Mouse (Mus musculus): Measurements from ENCODE around the gene Lhfpl1. TPM values are rescaled to one million over a fixed set of nuclear protein-coding genes. Genes with fewer than 3 reads are reported as not detected.
"Not testable (repeated sequence)": the region's sequence is repeated elsewhere in the genome, so short reads cannot be mapped to it uniquely, and the experiment has no call there.

The Lhfpl1 gene
- 2.7 TPM in 2 replicates for polyA plus RNA-seq (2016; fragmentation: Nextera tagmentation; extraction: Ambion mirVana)

DNA sequence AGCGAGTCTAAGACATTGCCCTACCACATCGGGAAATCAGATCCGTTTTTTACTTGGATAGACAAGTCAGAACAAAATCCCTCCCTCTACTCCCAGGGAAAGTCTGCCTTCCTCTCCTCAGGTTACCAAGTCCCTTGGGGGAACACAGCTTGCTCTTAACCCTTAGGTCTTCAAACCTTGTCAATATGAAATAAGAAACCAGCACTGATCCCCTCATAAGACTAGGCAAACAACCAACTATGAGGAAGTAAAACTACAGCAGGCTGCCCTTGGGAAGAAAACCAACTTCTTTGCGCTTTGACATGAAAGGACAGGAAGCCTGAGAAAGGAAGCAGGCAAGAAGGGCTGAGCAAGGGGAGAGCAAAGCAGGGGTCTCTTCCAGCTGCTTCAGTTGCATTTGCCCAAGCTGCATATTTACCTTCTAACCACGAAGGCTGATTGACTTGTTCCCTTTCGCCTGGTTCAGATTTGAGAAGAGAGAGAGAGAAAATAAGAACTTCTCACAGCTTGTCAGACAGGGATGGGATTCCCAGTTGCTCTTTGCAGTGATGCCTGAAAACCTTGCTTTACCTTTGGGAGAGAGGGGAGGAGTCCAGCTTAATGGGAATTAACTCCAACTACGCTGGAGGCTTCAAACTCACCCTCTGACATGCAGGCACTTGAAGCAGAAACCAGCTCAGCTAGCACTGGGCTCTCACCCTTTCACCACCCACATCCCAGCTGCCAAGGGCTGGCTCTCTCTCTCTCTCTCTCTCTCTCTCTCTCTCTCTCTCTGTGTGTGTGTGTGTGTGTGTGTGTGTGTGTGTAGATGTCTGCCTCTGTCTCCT lies at the start of gene Lhfpl1:
Gene Lhfpl1, minus strand, starts transcription at position 713 of the 827 bp plus-strand sequence.
- no peak for DNase-seq (ENCODE audit: low spot score)
- WGBS, result 31% methylated on average over 7 of the region's 7 CpGs
- Histone ChIP-seq H3K4me1 (no peaks in the 10 kb centered on the region), H3K4me3 (peak within 1 kb of the TSS; percentile 38), H3K36me3 (no peaks in the 10 kb centered on the region), H3K27ac (peak within 1 kb of the TSS; percentile 22; the same call in 1 of the 2 replicates), H3K9me3 (no peaks in the 10 kb centered on the region), H3K27me3 (ENCODE audit: insufficient read depth, poor library complexity, severe bottlenecking) (no peaks in the 10 kb centered on the region)

GRCm38 (mm10) chrX:145371839-145372238 lies 22.9 kb upstream of the Lhfpl1 start:
- WGBS, result 51% methylated on average over 5 of the region's 5 CpGs
- Histone ChIP-seq H3K4me1 (no peaks in the 10 kb centered on the region), H3K36me3 (no peaks in the 10 kb centered on the region), H3K27me3 (ENCODE audit: insufficient read depth, poor library complexity, severe bottlenecking) (no peaks in the 10 kb centered on the region), H3K27ac (no peak overlapping the region), H3K4me3 (no peak overlapping the region), H3K9me3 (no peaks in the 10 kb centered on the region)
- DNase-seq (ENCODE audit: low spot score), result no peak

GRCm38 (mm10) chrX:145362527-145362926 lies 13.6 kb upstream of the Lhfpl1 start:
- H3K27me3 ChIP-seq (ENCODE audit: insufficient read depth, poor library complexity, severe bottlenecking), result no peaks in the 10 kb centered on the region
- H3K9me3 ChIP-seq, result no peaks in the 10 kb centered on the region
- H3K4me3 ChIP-seq, result no peak overlapping the region
- H3K4me1 ChIP-seq, result no peaks in the 10 kb centered on the region
- no peaks in the 10 kb centered on the region for H3K36me3 ChIP-seq
- DNase-seq (ENCODE audit: low spot score), result no peak
- H3K27ac ChIP-seq, result no peak overlapping the region
- whole genome bisulfite sequencing, result 67% methylated on average over 4 of the region's 4 CpGs

GRCm38 (mm10) chrX:145342402-145342801 lies 6.5 kb downstream of the Lhfpl1 start:
- Histone ChIP-seq H3K27me3 (ENCODE audit: insufficient read depth, poor library complexity, severe bottlenecking) (no peaks in the 10 kb centered on the region), H3K4me1 (no peaks in the 10 kb centered on the region), H3K4me3 (no peak overlapping the region), H3K27ac (no peak overlapping the region), H3K36me3 (no peaks in the 10 kb centered on the region), H3K9me3 (no peaks in the 10 kb centered on the region)
- WGBS, result 78% methylated on average over 2 of the region's 2 CpGs
- DNase-seq (ENCODE audit: low spot score), result no peak

DNA sequence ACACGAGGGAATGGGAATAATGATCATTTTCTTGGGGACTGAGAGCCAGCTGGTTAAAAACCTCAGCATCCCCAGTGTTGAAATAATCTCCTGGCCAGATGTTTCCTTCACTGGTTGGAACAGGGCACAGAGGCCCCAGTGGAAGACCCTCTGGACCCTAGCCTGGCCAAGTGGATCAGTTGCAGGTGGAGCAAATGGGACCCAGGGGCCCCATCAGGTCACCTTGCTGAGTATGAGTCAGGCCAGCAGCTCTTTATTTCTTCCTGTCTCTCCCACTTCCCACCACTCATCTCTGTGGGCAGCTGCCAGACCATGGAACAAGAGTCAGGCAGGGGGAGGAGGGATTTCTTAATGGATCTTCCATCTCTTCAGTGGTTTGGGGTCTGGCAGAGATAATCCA lies 12.7 kb downstream of the Lhfpl1 start:
- Histone ChIP-seq H3K4me1 (no peaks in the 10 kb centered on the region), H3K9me3 (no peaks in the 10 kb centered on the region), H3K27me3 (ENCODE audit: insufficient read depth, poor library complexity, severe bottlenecking) (no peaks in the 10 kb centered on the region), H3K36me3 (no peaks in the 10 kb centered on the region), H3K27ac (no peak overlapping the region), H3K4me3 (no peak overlapping the region)
- 56% methylated on average over 1 of the region's 1 CpGs for whole genome bisulfite sequencing
- DNase-seq (ENCODE audit: low spot score), result no peak

- Histone ChIP-seq H3K27ac (no peak overlapping the region), H3K36me3 (no peaks in the 10 kb centered on the region), H3K4me3 (no peak overlapping the region), H3K4me1 (no peaks in the 10 kb centered on the region), H3K9me3 (no peaks in the 10 kb centered on the region), H3K27me3 (ENCODE audit: insufficient read depth, poor library complexity, severe bottlenecking) (no peaks in the 10 kb centered on the region)
- 66% methylated on average over 1 of the region's 1 CpGs for WGBS
- DNase-seq (ENCODE audit: low spot score), result no peak
Measured at GRCm38 (mm10) chrX:145308555-145308954, 40.3 kb downstream of the Lhfpl1 start.

GRCm38 (mm10) chrX:145307174-145307573 lies 41.7 kb downstream of the Lhfpl1 start:
- no peak overlapping the region for H3K27ac ChIP-seq
- H3K4me1 ChIP-seq, result no peaks in the 10 kb centered on the region
- no peaks in the 10 kb centered on the region for H3K9me3 ChIP-seq
- 10% methylated on average over 2 of the region's 2 CpGs for WGBS
- H3K36me3 ChIP-seq, result no peaks in the 10 kb centered on the region
- no peaks in the 10 kb centered on the region for H3K27me3 ChIP-seq (ENCODE audit: insufficient read depth, poor library complexity, severe bottlenecking)
- no peak overlapping the region for H3K4me3 ChIP-seq
- DNase-seq (ENCODE audit: low spot score), result peak; percentile 73

DNA sequence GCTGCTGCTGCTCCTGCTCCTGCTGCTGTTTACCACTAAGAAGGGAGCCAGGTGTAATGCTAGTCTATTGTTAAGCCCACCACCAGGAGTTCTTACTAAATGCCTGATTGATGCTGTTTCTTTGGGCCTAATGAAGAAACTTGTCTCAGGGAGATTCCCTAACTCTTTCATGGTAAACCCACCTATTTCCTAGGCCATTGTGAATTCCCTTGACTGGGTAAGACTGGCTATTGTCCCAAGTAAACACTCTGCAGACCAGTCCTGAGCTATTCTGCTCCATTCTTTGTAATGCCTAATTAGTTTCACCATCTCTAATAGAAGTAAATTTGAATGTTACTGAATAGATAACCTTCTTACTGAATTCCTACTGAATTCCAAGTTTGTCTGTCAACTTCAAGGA lies 48.7 kb downstream of the Lhfpl1 start:
- H3K9me3 ChIP-seq; H3K36me3 ChIP-seq; H3K4me1 ChIP-seq; H3K27ac ChIP-seq; DNase-seq (ENCODE audit: low spot score); H3K27me3 ChIP-seq (ENCODE audit: insufficient read depth, poor library complexity, severe bottlenecking); H3K4me3 ChIP-seq: not testable (repeated sequence)

DNA sequence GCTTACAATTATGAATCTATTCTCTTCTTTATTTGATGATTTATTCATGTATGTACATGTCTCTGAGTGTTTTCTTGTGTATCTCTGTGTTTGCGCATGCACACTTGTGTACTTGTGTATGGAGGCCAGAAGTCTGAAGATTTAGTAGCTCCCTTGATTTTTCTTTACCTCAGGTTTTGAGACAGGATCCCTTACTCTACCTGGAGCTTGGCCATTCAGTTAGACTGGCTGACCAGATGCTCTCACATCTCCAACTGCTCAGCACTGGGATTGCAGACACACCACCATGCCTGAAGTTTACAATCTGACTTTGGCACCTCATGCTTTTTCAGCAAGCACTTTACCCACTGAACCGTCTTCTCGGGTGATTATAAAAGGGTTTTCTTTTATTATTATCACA lies 76.7 kb downstream of the Lhfpl1 start:
- H3K27me3 ChIP-seq (ENCODE audit: insufficient read depth, poor library complexity, severe bottlenecking), result no peaks in the 10 kb centered on the region
- DNase-seq (ENCODE audit: low spot score), result no peak
- H3K27ac ChIP-seq, result no peak overlapping the region
- H3K4me3 ChIP-seq, result no peak overlapping the region
- H3K36me3 ChIP-seq, result no peaks in the 10 kb centered on the region
- WGBS, result 91% methylated on average over 3 of the region's 3 CpGs
- no peaks in the 10 kb centered on the region for H3K9me3 ChIP-seq
- no peaks in the 10 kb centered on the region for H3K4me1 ChIP-seq

DNA sequence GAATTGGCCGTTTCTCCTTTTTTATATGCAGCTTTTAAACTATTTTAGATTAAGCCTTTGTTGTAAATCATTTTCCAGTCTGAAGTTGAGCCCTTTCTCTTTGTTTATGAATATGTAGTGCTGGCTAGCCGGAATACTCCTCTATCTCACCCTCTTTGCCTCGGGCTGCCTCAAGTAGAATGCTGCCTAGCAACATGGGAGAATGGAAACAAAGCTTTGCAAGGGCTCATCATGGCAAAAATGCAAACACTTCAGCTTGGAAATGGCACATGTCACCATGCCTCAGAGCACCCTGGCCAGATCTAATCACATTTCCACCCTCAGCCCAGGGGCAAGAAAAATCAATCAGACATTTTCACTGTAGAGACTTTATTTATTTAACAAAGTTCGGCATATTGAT lies 77.1 kb downstream of the Lhfpl1 start:
- H3K27ac ChIP-seq, result no peak overlapping the region
- H3K27me3 ChIP-seq (ENCODE audit: insufficient read depth, poor library complexity, severe bottlenecking), result no peaks in the 10 kb centered on the region
- H3K9me3 ChIP-seq, result no peaks in the 10 kb centered on the region
- peak; percentile 73 for DNase-seq (ENCODE audit: low spot score)
- no peak overlapping the region for H3K4me3 ChIP-seq
- WGBS, result 64% methylated on average over 4 of the region's 4 CpGs
- H3K4me1 ChIP-seq, result no peaks in the 10 kb centered on the region
- no peaks in the 10 kb centered on the region for H3K36me3 ChIP-seq

GRCm38 (mm10) chrX:145261803-145262202 lies 87.1 kb downstream of the Lhfpl1 start:
- no peaks in the 10 kb centered on the region for H3K4me1 ChIP-seq
- 50% methylated on average over 5 of the region's 5 CpGs for WGBS
- no peaks in the 10 kb centered on the region for H3K27me3 ChIP-seq (ENCODE audit: insufficient read depth, poor library complexity, severe bottlenecking)
- DNase-seq (ENCODE audit: low spot score), result no peak
- no peaks in the 10 kb centered on the region for H3K9me3 ChIP-seq
- no peak overlapping the region for H3K27ac ChIP-seq
- H3K36me3 ChIP-seq, result no peaks in the 10 kb centered on the region
- H3K4me3 ChIP-seq, result no peak overlapping the region

All from heart, embryonic 10.5 days (tissue).